Mouse (Mus musculus): ENCODE measurements around the gene Edn3. TPM values are rescaled to one million over a fixed set of nuclear protein-coding genes. Genes with fewer than 3 reads are reported as not detected.

Gene Edn3
- polyA plus RNA-seq, 1 experiment from 2014 or later = 13.0 TPM

GRCm38 (mm10) chr2:174782880-174783279 is 22.5 kb downstream of the Edn3 start:
- no peaks in the 10 kb centered on the region for H3K27me3 ChIP-seq (ENCODE audit: control insufficient read depth, insufficient read depth, low read length)
- 43% methylated on average over 5 of the region's 5 CpGs for WGBS
- H3K9me3 ChIP-seq (ENCODE audit: control insufficient read depth, low read length) = no peaks in the 10 kb centered on the region
- TF ChIP-seq CTCF (IDR thresholded peaks at IDR 0.05; ENCODE audit: low read depth) (no peak), EP300 (optimal IDR thresholded peaks at IDR 0.05) (no peak)
- H3K4me3 ChIP-seq (ENCODE audit: low read depth, low read length) = no peak overlapping the region
- no peaks in the 10 kb centered on the region for H3K4me1 ChIP-seq (replicated peaks; ENCODE audit: control insufficient read depth, insufficient read depth)
- ATAC-seq (ENCODE audit: low FRiP score, low TSS enrichment) (no peak), DNase-seq (ENCODE audit: low spot score) (no peak)
- no peak overlapping the region for H3K9ac ChIP-seq (ENCODE audit: low read length)
- H3K27ac ChIP-seq (replicated peaks) = no peak overlapping the region
- no peaks in the 10 kb centered on the region for H3K36me3 ChIP-seq (ENCODE audit: control insufficient read depth, insufficient read depth, low read length)
- H3K4me2 ChIP-seq (replicated peaks; ENCODE audit: low read depth) = no peak overlapping the region

- ATAC-seq (ENCODE audit: low FRiP score, low TSS enrichment) = peak; percentile 91
- Histone ChIP-seq H3K36me3 (ENCODE audit: control insufficient read depth, insufficient read depth, low read length) (no peaks in the 10 kb centered on the region), H3K4me3 (ENCODE audit: low read depth, low read length) (no peak overlapping the region), H3K27me3 (ENCODE audit: control insufficient read depth, insufficient read depth, low read length) (no peaks in the 10 kb centered on the region), H3K27ac (replicated peaks) (no peak overlapping the region), H3K4me1 (replicated peaks; ENCODE audit: control insufficient read depth, insufficient read depth) (no peaks in the 10 kb centered on the region), H3K9me3 (ENCODE audit: control insufficient read depth, low read length) (no peaks in the 10 kb centered on the region), H3K9ac (ENCODE audit: low read length) (no peak overlapping the region), H3K4me2 (replicated peaks; ENCODE audit: low read depth) (no peak overlapping the region)
- no peak for DNase-seq (ENCODE audit: low spot score)
- TF ChIP-seq CTCF (IDR thresholded peaks at IDR 0.05; ENCODE audit: low read depth) (no peak), EP300 (optimal IDR thresholded peaks at IDR 0.05) (no peak)
Observed at GRCm38 (mm10) chr2:174788830-174789229, 28.4 kb downstream of the Edn3 start.

GRCm38 (mm10) chr2:174792436-174793125 is 32.2 kb downstream of the Edn3 start:
- H3K4me2 ChIP-seq (replicated peaks; ENCODE audit: low read depth) = no peak overlapping the region
- TF ChIP-seq EP300 (optimal IDR thresholded peaks at IDR 0.05) (no peak), CTCF (IDR thresholded peaks at IDR 0.05; ENCODE audit: low read depth) (no peak)
- no peaks in the 10 kb centered on the region for H3K4me1 ChIP-seq (replicated peaks; ENCODE audit: control insufficient read depth, insufficient read depth)
- H3K27ac ChIP-seq (replicated peaks) = no peak overlapping the region
- DNase-seq (ENCODE audit: low spot score) (no peak), ATAC-seq (ENCODE audit: low FRiP score, low TSS enrichment) (no peak)
- H3K27me3 ChIP-seq (ENCODE audit: control insufficient read depth, insufficient read depth, low read length) = no peaks in the 10 kb centered on the region
- no peaks in the 10 kb centered on the region for H3K36me3 ChIP-seq (ENCODE audit: control insufficient read depth, insufficient read depth, low read length)
- H3K9me3 ChIP-seq (ENCODE audit: control insufficient read depth, low read length) = no peaks in the 10 kb centered on the region
- no peak overlapping the region for H3K9ac ChIP-seq (ENCODE audit: low read length)
- WGBS = 84% methylated on average over 8 of the region's 8 CpGs
- no peak overlapping the region for H3K4me3 ChIP-seq (ENCODE audit: low read depth, low read length)

GRCm38 (mm10) chr2:174793181-174793580 is 32.8 kb downstream of the Edn3 start:
- TF ChIP-seq EP300 (optimal IDR thresholded peaks at IDR 0.05) (no peak), CTCF (IDR thresholded peaks at IDR 0.05; ENCODE audit: low read depth) (no peak)
- H3K9ac ChIP-seq (ENCODE audit: low read length) = no peak overlapping the region
- no peak for DNase-seq (ENCODE audit: low spot score)
- no peak for ATAC-seq (ENCODE audit: low FRiP score, low TSS enrichment)
- no peaks in the 10 kb centered on the region for H3K9me3 ChIP-seq (ENCODE audit: control insufficient read depth, low read length)
- no peaks in the 10 kb centered on the region for H3K4me1 ChIP-seq (replicated peaks; ENCODE audit: control insufficient read depth, insufficient read depth)
- H3K27ac ChIP-seq (replicated peaks) = no peak overlapping the region
- no peaks in the 10 kb centered on the region for H3K27me3 ChIP-seq (ENCODE audit: control insufficient read depth, insufficient read depth, low read length)
- no peak overlapping the region for H3K4me2 ChIP-seq (replicated peaks; ENCODE audit: low read depth)
- 94% methylated on average over 1 of the region's 1 CpGs for WGBS
- no peak overlapping the region for H3K4me3 ChIP-seq (ENCODE audit: low read depth, low read length)
- no peaks in the 10 kb centered on the region for H3K36me3 ChIP-seq (ENCODE audit: control insufficient read depth, insufficient read depth, low read length)

- no peak overlapping the region for H3K27ac ChIP-seq (replicated peaks)
- H3K9ac ChIP-seq (ENCODE audit: low read length) = no peak overlapping the region
- TF ChIP-seq CTCF (IDR thresholded peaks at IDR 0.05; ENCODE audit: low read depth) = peak; percentile 55
- TF ChIP-seq EP300 (optimal IDR thresholded peaks at IDR 0.05) = no peak
- H3K4me3 ChIP-seq (ENCODE audit: low read depth, low read length) = no peak overlapping the region
- 78% methylated on average over 2 of the region's 2 CpGs for WGBS
- no peaks in the 10 kb centered on the region for H3K9me3 ChIP-seq (ENCODE audit: control insufficient read depth, low read length)
- ATAC-seq (ENCODE audit: low FRiP score, low TSS enrichment) (peak; percentile 61), DNase-seq (ENCODE audit: low spot score) (no peak)
- H3K27me3 ChIP-seq (ENCODE audit: control insufficient read depth, insufficient read depth, low read length) = no peaks in the 10 kb centered on the region
- no peaks in the 10 kb centered on the region for H3K36me3 ChIP-seq (ENCODE audit: control insufficient read depth, insufficient read depth, low read length)
- no peak overlapping the region for H3K4me2 ChIP-seq (replicated peaks; ENCODE audit: low read depth)
- H3K4me1 ChIP-seq (replicated peaks; ENCODE audit: control insufficient read depth, insufficient read depth) = no peaks in the 10 kb centered on the region
Observed at GRCm38 (mm10) chr2:174796998-174797397, 36.6 kb downstream of the Edn3 start.

- Histone ChIP-seq H3K27ac (replicated peaks) (no peak overlapping the region), H3K4me3 (ENCODE audit: low read depth, low read length) (no peak overlapping the region), H3K9me3 (ENCODE audit: control insufficient read depth, low read length) (no peaks in the 10 kb centered on the region), H3K4me2 (replicated peaks; ENCODE audit: low read depth) (no peak overlapping the region), H3K9ac (ENCODE audit: low read length) (no peak overlapping the region), H3K36me3 (ENCODE audit: control insufficient read depth, insufficient read depth, low read length) (no peaks in the 10 kb centered on the region), H3K27me3 (ENCODE audit: control insufficient read depth, insufficient read depth, low read length) (no peaks in the 10 kb centered on the region), H3K4me1 (replicated peaks; ENCODE audit: control insufficient read depth, insufficient read depth) (no peaks in the 10 kb centered on the region)
- ATAC-seq (ENCODE audit: low FRiP score, low TSS enrichment) = no peak
- TF ChIP-seq CTCF (IDR thresholded peaks at IDR 0.05; ENCODE audit: low read depth) (no peak), EP300 (optimal IDR thresholded peaks at IDR 0.05) (no peak)
- 65% methylated on average over 4 of the region's 4 CpGs for WGBS
- no peak for DNase-seq (ENCODE audit: low spot score)
Observed at GRCm38 (mm10) chr2:174797495-174798068, 37.2 kb downstream of the Edn3 start.

Data from stomach, postnatal 0 days (tissue).